Mouse (Mus musculus): ENCODE measurements around the gene Stxbp2. TPM values are rescaled to one million over a fixed set of nuclear protein-coding genes. Genes with fewer than 3 reads are reported as not detected.
A peak's percentile ranks its signal among the peaks of the same experiment; 100 is the strongest.

The Stxbp2 gene
- polyA plus RNA-seq, 1 experiment from 2014 or later: 94.2 TPM

DNA sequence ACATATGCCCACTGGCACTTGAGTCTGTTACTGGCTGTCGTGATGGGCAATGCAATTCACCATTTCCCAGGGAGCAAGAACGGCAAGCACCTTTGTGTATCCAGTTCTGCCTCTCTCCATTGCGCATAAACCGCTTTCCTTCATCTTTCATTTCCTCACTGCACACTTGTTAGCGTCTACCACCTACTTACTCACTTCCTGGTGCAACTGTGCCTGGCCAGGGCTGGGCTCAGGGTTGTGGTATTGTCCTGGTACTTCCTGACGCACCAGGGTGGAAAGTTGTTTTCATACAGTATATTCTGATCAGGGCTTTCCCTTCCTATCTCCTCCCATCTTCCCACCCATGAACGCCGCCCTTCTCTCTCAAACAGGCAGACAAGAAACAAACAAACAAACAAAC lies 30.1 kb downstream of the Stxbp2 start:
- Histone ChIP-seq H3K4me3 (ENCODE audit: low read depth, low read length) (no peak overlapping the region), H3K27ac (ENCODE audit: low read length) (no peak overlapping the region), H3K36me3 (ENCODE audit: insufficient read depth, low read length) (no peaks in the 10 kb centered on the region), H3K4me1 (ENCODE audit: insufficient read depth, low read depth, low read length) (no peaks in the 10 kb centered on the region), H3K9ac (replicated peaks; ENCODE audit: low read depth) (no peak overlapping the region), H3K4me2 (replicated peaks; ENCODE audit: low read depth, low read length) (no peak overlapping the region), H3K9me3 (ENCODE audit: low read length) (no peaks in the 10 kb centered on the region), H3K27me3 (replicated peaks; ENCODE audit: insufficient read depth, low read length) (no peaks in the 10 kb centered on the region)
- 56% methylated on average over 8 of the region's 8 CpGs for WGBS
- DNase-seq (ENCODE audit: low spot score) (no peak), ATAC-seq (no peak)
- TF ChIP-seq CTCF (IDR thresholded peaks at IDR 0.05): no peak
- TF ChIP-seq EP300 (IDR thresholded peaks at IDR 0.05): no peak

DNA sequence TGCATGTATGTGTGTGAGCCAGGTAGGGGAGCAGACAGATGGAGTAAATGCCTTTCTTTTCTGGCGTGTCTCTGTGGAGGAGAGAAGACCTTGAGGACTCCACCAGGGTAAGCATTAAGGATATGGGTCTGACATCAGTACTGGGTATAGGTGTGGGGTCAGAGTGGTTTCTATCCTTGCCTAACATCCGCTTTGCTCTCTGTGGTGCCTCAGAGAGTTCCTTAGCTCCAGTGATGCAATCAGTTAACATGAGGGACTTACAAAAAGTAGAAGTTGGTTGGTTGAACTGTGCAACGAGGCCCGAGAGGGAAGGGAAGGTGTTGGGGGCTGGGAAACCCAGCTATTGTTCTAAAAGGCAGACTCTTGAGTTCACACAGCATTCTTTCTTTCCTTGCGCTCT lies 33.6 kb downstream of the Stxbp2 start:
- H3K9me3 ChIP-seq (ENCODE audit: low read length): no peaks in the 10 kb centered on the region
- 56% methylated on average over 5 of the region's 5 CpGs for WGBS
- no peak overlapping the region for H3K27ac ChIP-seq (ENCODE audit: low read length)
- no peaks in the 10 kb centered on the region for H3K27me3 ChIP-seq (replicated peaks; ENCODE audit: insufficient read depth, low read length)
- H3K36me3 ChIP-seq (ENCODE audit: insufficient read depth, low read length): no peaks in the 10 kb centered on the region
- ATAC-seq (peak; percentile 58), DNase-seq (ENCODE audit: low spot score) (peak; percentile 56)
- no peak overlapping the region for H3K4me2 ChIP-seq (replicated peaks; ENCODE audit: low read depth, low read length)
- no peaks in the 10 kb centered on the region for H3K4me1 ChIP-seq (ENCODE audit: insufficient read depth, low read depth, low read length)
- TF ChIP-seq CTCF (IDR thresholded peaks at IDR 0.05): no peak
- no peak for TF ChIP-seq EP300 (IDR thresholded peaks at IDR 0.05)
- H3K4me3 ChIP-seq (ENCODE audit: low read depth, low read length): no peak overlapping the region
- H3K9ac ChIP-seq (replicated peaks; ENCODE audit: low read depth): no peak overlapping the region

DNA sequence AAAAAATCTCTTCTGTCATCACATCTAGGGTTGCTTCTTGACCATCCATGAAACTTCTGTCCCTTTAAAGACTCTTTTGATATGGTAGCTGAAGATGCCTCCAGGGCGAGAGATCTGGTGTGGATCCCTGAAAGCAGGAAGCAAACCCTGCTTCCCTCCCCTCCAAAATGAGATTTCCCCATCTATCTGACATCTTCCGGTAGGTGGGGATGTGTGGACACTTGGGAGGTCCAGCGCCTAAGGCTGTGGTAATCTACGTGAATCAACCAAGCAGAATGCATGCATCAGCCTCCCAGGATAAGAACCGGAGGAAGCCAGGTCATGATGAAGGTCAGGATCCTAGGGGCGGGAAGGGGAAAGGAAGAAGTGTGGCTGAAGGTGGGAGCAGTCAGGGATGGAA lies 34.8 kb downstream of the Stxbp2 start, which contains the start of gene Mcemp1:
Mcemp1 (plus strand) TSS at position 248 of the 400 bp plus-strand sequence.
- no peak within 1 kb of the TSS; the same call in 1 of the 2 replicates for H3K4me3 ChIP-seq (ENCODE audit: low read depth, low read length)
- WGBS: 68% methylated on average over 6 of the region's 6 CpGs

DNA sequence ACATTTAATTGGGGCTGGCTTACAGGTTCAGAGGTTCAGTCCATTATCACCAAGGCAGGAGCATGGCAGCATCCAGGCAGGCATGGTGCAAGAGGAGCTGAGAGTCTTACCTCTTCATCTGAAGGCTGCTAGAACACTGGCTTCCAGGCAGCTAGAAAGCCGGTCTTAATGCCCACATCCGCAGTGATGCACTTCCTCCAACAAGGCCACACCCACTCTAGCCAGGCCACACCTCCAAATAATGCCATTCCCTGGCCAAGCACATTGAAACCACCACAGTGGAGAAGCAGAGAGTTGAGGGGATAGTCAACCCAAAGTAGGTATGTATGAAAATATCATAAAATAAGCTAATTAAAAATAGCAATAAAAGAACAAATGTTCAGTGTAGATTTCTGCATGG lies 39.6 kb downstream of the Stxbp2 start:
- 68% methylated on average over 2 of the region's 2 CpGs for WGBS
- Histone ChIP-seq H3K4me3 (ENCODE audit: low read depth, low read length) (no peak overlapping the region), H3K9me3 (ENCODE audit: low read length) (no peaks in the 10 kb centered on the region), H3K27ac (ENCODE audit: low read length) (no peak overlapping the region), H3K36me3 (ENCODE audit: insufficient read depth, low read length) (no peaks in the 10 kb centered on the region), H3K9ac (replicated peaks; ENCODE audit: low read depth) (no peak overlapping the region), H3K4me1 (ENCODE audit: insufficient read depth, low read depth, low read length) (peaks cover 3% of the 10 kb centered on the region; the same call in 1 of the 2 replicates), H3K27me3 (replicated peaks; ENCODE audit: insufficient read depth, low read length) (no peaks in the 10 kb centered on the region), H3K4me2 (replicated peaks; ENCODE audit: low read depth, low read length) (no peak overlapping the region)
- TF ChIP-seq CTCF (IDR thresholded peaks at IDR 0.05): no peak
- no peak for TF ChIP-seq EP300 (IDR thresholded peaks at IDR 0.05)
- peak; percentile 32 for DNase-seq (ENCODE audit: low spot score)
- ATAC-seq: no peak

More for the DNA sequence above, 34.8 kb downstream of the Stxbp2 start, which contains the start of gene Mcemp1:
- no peak within 1 kb of the TSS for H3K9ac ChIP-seq (replicated peaks; ENCODE audit: low read depth)
- no peaks in the 10 kb centered on the region for H3K9me3 ChIP-seq (ENCODE audit: low read length)
- H3K36me3 ChIP-seq (ENCODE audit: insufficient read depth, low read length): no peaks in the 10 kb centered on the region
- no peaks in the 10 kb centered on the region for H3K27me3 ChIP-seq (replicated peaks; ENCODE audit: insufficient read depth, low read length)
- DNase-seq (ENCODE audit: low spot score) (peak; percentile 37), ATAC-seq (no peak)
- TF ChIP-seq CTCF (IDR thresholded peaks at IDR 0.05) (no peak), EP300 (IDR thresholded peaks at IDR 0.05) (no peak)
- no peak within 1 kb of the TSS for H3K4me2 ChIP-seq (replicated peaks; ENCODE audit: low read depth, low read length)
- no peaks in the 10 kb centered on the region for H3K4me1 ChIP-seq (ENCODE audit: insufficient read depth, low read depth, low read length)
- no peak within 1 kb of the TSS for H3K27ac ChIP-seq (ENCODE audit: low read length)

DNA sequence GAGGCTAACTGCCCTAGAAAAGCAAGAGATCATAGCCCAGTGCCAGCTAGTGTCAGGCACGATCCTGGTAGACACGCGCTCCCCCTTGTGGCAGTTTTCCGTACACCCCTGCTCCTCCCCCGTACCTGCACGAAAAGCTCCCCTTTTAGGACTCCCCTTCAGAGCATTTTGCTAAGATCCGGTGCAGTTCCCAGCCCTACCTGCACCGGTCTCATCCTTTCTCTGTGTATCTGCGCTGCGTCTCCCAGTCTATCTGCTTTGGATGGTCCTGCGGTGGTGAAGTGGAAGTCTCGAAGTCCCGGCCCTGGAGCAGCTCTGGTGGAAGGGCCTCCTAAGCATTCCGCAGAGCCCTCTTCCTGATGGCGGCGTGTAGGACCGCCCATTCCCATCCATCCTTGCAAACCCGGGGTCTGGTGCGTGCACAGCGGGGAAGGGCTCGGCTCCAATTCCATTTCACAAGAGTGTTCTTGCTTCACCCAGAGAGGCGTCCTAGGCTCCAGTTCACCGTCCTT lies 41.3 kb downstream of the Stxbp2 start, which contains the start of gene Fcor:
Fcor (minus strand) TSS at position 383 of the 512 bp plus-strand sequence.
- WGBS: 1% methylated on average over 23 of the region's 23 CpGs
- Histone ChIP-seq H3K4me1 (ENCODE audit: insufficient read depth, low read depth, low read length) (peaks cover 3% of the 10 kb centered on the region; the same call in 1 of the 2 replicates), H3K27ac (ENCODE audit: low read length) (no peak within 1 kb of the TSS), H3K27me3 (replicated peaks; ENCODE audit: insufficient read depth, low read length) (no peaks in the 10 kb centered on the region), H3K9me3 (ENCODE audit: low read length) (no peaks in the 10 kb centered on the region), H3K36me3 (ENCODE audit: insufficient read depth, low read length) (no peaks in the 10 kb centered on the region), H3K4me2 (replicated peaks; ENCODE audit: low read depth, low read length) (peak within 1 kb of the TSS; percentile 65), H3K9ac (replicated peaks; ENCODE audit: low read depth) (peak within 1 kb of the TSS; percentile 43), H3K4me3 (ENCODE audit: low read depth, low read length) (peak within 1 kb of the TSS; percentile 49)
- peak; percentile 84 for ATAC-seq
- TF ChIP-seq EP300 (IDR thresholded peaks at IDR 0.05) (no peak; the same call in 1 of the 2 replicates), CTCF (IDR thresholded peaks at IDR 0.05) (peak; percentile 93)
- DNase-seq (ENCODE audit: low spot score): peak; percentile 93

DNA sequence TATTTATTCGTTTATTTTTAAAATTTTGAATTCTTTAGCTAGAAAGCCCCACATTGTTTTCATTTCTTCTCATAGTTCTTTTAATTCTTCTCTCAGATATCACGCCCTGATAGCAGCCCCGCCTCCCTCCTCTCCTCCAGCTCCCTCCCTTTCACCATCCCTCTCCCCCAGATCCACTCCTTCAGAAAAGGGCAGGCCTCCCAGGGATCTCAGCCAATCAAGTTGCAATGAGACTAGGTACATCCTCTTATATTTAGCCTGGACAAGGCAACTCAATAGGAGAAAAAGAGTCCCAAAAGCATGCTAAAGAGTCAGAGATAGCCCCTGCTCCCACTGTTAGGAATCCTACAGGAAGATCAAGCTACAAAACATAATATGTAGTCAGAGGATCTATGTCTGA lies 43.9 kb downstream of the Stxbp2 start:
- ATAC-seq: no peak
- TF ChIP-seq EP300 (IDR thresholded peaks at IDR 0.05) (no peak), CTCF (IDR thresholded peaks at IDR 0.05) (no peak)
- H3K27ac ChIP-seq (ENCODE audit: low read length): no peak overlapping the region

More for the DNA sequence above, 43.9 kb downstream of the Stxbp2 start:
- Histone ChIP-seq H3K9me3 (ENCODE audit: low read length) (no peaks in the 10 kb centered on the region), H3K4me1 (ENCODE audit: insufficient read depth, low read depth, low read length) (peaks cover 5% of the 10 kb centered on the region; the same call in 1 of the 2 replicates), H3K27me3 (replicated peaks; ENCODE audit: insufficient read depth, low read length) (no peaks in the 10 kb centered on the region), H3K9ac (replicated peaks; ENCODE audit: low read depth) (no peak overlapping the region), H3K4me3 (ENCODE audit: low read depth, low read length) (no peak overlapping the region), H3K36me3 (ENCODE audit: insufficient read depth, low read length) (0 out of 2 replicates have a peak, but pooled peaks cover 3% of the 10 kb centered on the region), H3K4me2 (replicated peaks; ENCODE audit: low read depth, low read length) (no peak overlapping the region)
- 50% methylated on average over 3 of the region's 3 CpGs for WGBS
- DNase-seq (ENCODE audit: low spot score): no peak

Measured in lung, postnatal 0 days (tissue).